ENCODE assay signal across 22 mouse cellular contexts in the genomic region with DNA sequence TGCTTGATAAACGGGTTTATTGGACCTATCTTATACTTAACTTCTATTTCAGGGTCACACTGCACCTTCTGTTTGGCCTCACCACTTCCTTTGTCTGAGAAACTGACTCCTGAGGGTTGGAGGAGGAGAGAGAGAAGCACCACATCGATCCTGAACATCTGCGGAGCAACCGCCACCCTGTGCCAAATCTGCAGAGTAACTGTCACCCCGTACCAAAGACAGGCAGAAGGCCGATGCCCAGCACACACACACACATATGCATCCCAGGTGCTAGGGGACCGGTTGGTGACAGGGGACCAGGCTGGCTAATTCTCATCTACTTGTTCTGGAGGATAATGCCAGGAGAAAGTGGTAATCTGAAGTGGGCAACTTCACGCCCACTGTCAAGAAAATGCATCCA. TPM values are rescaled to one million over a fixed set of nuclear protein-coding genes. Genes with fewer than 3 reads are reported as not detected.
DNase-seq lines count a peak whose midpoint lies in the region; ATAC-seq and TF ChIP-seq lines count a peak whose summit lies in the region.
"Had no signal": no experiment of that assay in that cellular context is flagged by ENCODE, and none has a peak within 500 bp of the region (broad histone marks: within the 10 kb centered on the region; RNA-seq: fewer than 3 reads in every experiment).

No protein-coding gene starts in this region.

- ATAC-seq in megakaryocyte progenitor cell, adult 5-6 weeks (replicated peaks; ENCODE audit: poor library complexity): peak; percentile 66
- ATAC-seq: forebrain, embryonic 16.5 days; inflammation-experienced regulatory T-cells, adult 6 months had no signal

- peak overlapping the region; percentile 62 for H3K27ac ChIP-seq in left cerebral cortex, adult 2 months
- H3K27ac ChIP-seq: forebrain, embryonic 10.5 days; heart, embryonic 13.5 days; hindbrain, embryonic 14.5 days; kidney, postnatal 0 days; liver, embryonic 13.5 days; neural tube, embryonic 15.5 days had no signal

- TF ChIP-seq CTCF in left cerebral cortex, adult 2 months (IDR thresholded peaks at IDR 0.05): no peak

- intact Hi-C loops in left cerebral cortex, adult 2 months (cut with DNase I): no loop called here
- intact Hi-C loops in left cerebral cortex, postnatal 10 days (cut with DNase I): no loop called here

- H3K4me3 ChIP-seq in left cerebral cortex, adult 2 months: no peak overlapping the region
- H3K4me3 ChIP-seq: forebrain, embryonic 10.5 days; heart, embryonic 13.5 days; liver, embryonic 13.5 days; neural tube, embryonic 15.5 days had no signal

- DNase-seq in left cerebral cortex, adult 2 months (ENCODE audit: extremely low spot score in 1 of 2, low spot score in 2 of 2): peak in 1 of 2 experiments; percentile 14
- no peak for DNase-seq in left cerebral cortex, postnatal 10 days (ENCODE audit: extremely low spot score in 1 of 2, low spot score in 2 of 2)
- DNase-seq in thymus, postnatal 0 days (ENCODE audit: low spot score): peak; percentile 75
- DNase-seq in B cell, adult 2 months: no peak
- no peak for DNase-seq in Muller cell, postnatal 12 days (ENCODE audit: inconsistent ontology term)
- DNase-seq in urinary bladder, adult 2 months (ENCODE audit: low spot score): no peak
- DNase-seq: adrenal gland, postnatal 10 days; cerebellum, adult 9-10 months; gastrocnemius, postnatal 10 days; heart, postnatal 36 days; kidney, adult 18-20 months; liver, embryonic 13.5 days; lung, embryonic 14.5 days; lung, postnatal 4 days had no signal

RNA-seq across cellular contexts. Expression of a gene that starts 16.4 kb away (rescaled TPM):
- 100 to 1,000 TPM; 762 to 763 TPM for total RNA-seq in left cerebral cortex, adult 2 months (2021)
- total RNA-seq in left cerebral cortex, postnatal 10 days (2021): 100 to 1,000 TPM; 705 to 707 TPM
- 0.10 and 0.79 TPM in 2 replicates for total RNA-seq in megakaryocyte progenitor cell, adult 5-6 weeks (2015)
- 0.46 and 1.4 TPM in 2 replicates for total RNA-seq in megakaryocyte progenitor cell, adult 5-6 weeks (2017)
- polyA plus RNA-seq in thymus, postnatal 0 days (2015; fragmentation: Nextera tagmentation; extraction: Ambion mirVana): 391 and 434 TPM in 2 replicates
- not detected in 2 replicates for polyA plus RNA-seq in urinary bladder, adult 2 months (2012; rRNA removed)

Comparison
In these comparisons a context has a peak if more than half of its experiments do, and no peak if none do; other contexts are left out.
1. RNA of a gene that starts 16.4 kb away (total RNA-seq): 762 to 763 TPM in left cerebral cortex, adult 2 months and 705 to 707 TPM in left cerebral cortex, postnatal 10 days; 0.10 to 1.4 TPM in megakaryocyte progenitor cell, adult 5-6 weeks; every median in the first group is over 100 times any median in the second.